ENCODE assay signal across 27 mouse cellular contexts in genomic region chr9:118570865-118571264, GRCm38 (mm10). TPM values are rescaled to one million over a fixed set of nuclear protein-coding genes. Genes with fewer than 3 reads are reported as not detected.
DNase-seq lines count a peak whose midpoint lies in the region; ATAC-seq and TF ChIP-seq lines count a peak whose summit lies in the region.
"Had no signal": no experiment of that assay in that cellular context is flagged by ENCODE, and none has a peak within 500 bp of the region (broad histone marks: within the 10 kb centered on the region; RNA-seq: fewer than 3 reads in every experiment).

No protein-coding gene starts in this region.

- peaks cover 58% of the 10 kb centered on the region for H3K36me3 ChIP-seq in hindbrain, postnatal 0 days (ENCODE audit: insufficient read depth, low read length)
- peaks cover 34% of the 10 kb centered on the region for H3K36me3 ChIP-seq in hindbrain, embryonic 16.5 days (ENCODE audit: control insufficient read depth, insufficient read depth, low read length)
- peaks cover 86% of the 10 kb centered on the region for H3K36me3 ChIP-seq in lung, embryonic 14.5 days (ENCODE audit: insufficient read depth)

- TF ChIP-seq CTCF in hindbrain, postnatal 0 days (IDR thresholded peaks at IDR 0.05; ENCODE audit: low read depth): peak; percentile 27; the same call in 1 of the 2 replicates
- TF ChIP-seq CTCF in lung, embryonic 14.5 days (IDR thresholded peaks at IDR 0.05; ENCODE audit: low read depth): peak; percentile 28; the same call in 1 of the 2 replicates
- TF ChIP-seq CTCF in brain, embryonic 14.5 days (IDR thresholded peaks at IDR 0.05; ENCODE audit: borderline replicate concordance, extremely low read depth, insufficient read depth, insufficient read length): peak; percentile 13; the same call in 1 of the 2 replicates

- H3K4me2 ChIP-seq in hindbrain, postnatal 0 days (ENCODE audit: low read depth, low read length): no peak overlapping the region
- H3K4me2 ChIP-seq in hindbrain, embryonic 16.5 days (ENCODE audit: low read length): no peak overlapping the region
- no peak overlapping the region for H3K4me2 ChIP-seq in lung, embryonic 14.5 days
- H3K4me2 ChIP-seq: embryonic facial prominence, embryonic 13.5 days; forebrain, embryonic 12.5 days; hindbrain, embryonic 13.5 days; midbrain, embryonic 13.5 days; neural tube, embryonic 12.5 days had no signal

- H3K9me3 ChIP-seq in hindbrain, postnatal 0 days (ENCODE audit: low read length): no peaks in the 10 kb centered on the region
- H3K9me3 ChIP-seq in hindbrain, embryonic 16.5 days (ENCODE audit: control insufficient read depth, low read length): no peaks in the 10 kb centered on the region
- no peaks in the 10 kb centered on the region for H3K9me3 ChIP-seq in lung, embryonic 14.5 days (ENCODE audit: low read depth, low read length)
- H3K9me3 ChIP-seq: embryonic facial prominence, embryonic 13.5 days; forebrain, embryonic 12.5 days; hindbrain, embryonic 13.5 days; limb, embryonic 10.5 days; megakaryocyte, embryonic 14.5 days; midbrain, embryonic 13.5 days; neural tube, embryonic 12.5 days had no signal

- DNase-seq in hindbrain, postnatal 0 days (ENCODE audit: low spot score): no peak
- DNase-seq in lung, embryonic 14.5 days: no peak
- DNase-seq in lung, postnatal 25 days (ENCODE audit: low spot score): no peak
- DNase-seq in R1 (ENCODE audit: low read depth, low spot score): peak; percentile 47
- DNase-seq in brain, embryonic 14.5 days (ENCODE audit: low read depth): no peak
- DNase-seq in urinary bladder, postnatal 10 days (ENCODE audit: low spot score): no peak
- DNase-seq: adrenal gland, postnatal 10 days; cerebellum, adult 9-11 months; gastrocnemius, postnatal 36 days; heart, postnatal 36 days; kidney, adult 9 months; kidney, postnatal 4 days; liver; lung, postnatal 36 days; right cerebral cortex, postnatal 25 days; spleen, adult 18-20 months; thymus, postnatal 36 days had no signal

- no peak overlapping the region for H3K27ac ChIP-seq in hindbrain, postnatal 0 days
- no peak overlapping the region for H3K27ac ChIP-seq in hindbrain, embryonic 16.5 days (ENCODE audit: low read depth, low read length)
- no peak overlapping the region for H3K27ac ChIP-seq in lung, embryonic 14.5 days (ENCODE audit: low read depth)
- H3K27ac ChIP-seq: embryonic facial prominence, embryonic 13.5 days; forebrain, embryonic 12.5 days; hindbrain, embryonic 13.5 days; limb, embryonic 10.5 days; midbrain, embryonic 13.5 days; neural tube, embryonic 12.5 days had no signal

- TF ChIP-seq POLR2A in brain, embryonic 14.5 days (IDR thresholded peaks at IDR 0.05; ENCODE audit: borderline replicate concordance, extremely low read depth, insufficient read depth, insufficient read length, poor library complexity, severe bottlenecking): no peak

- H3K4me1 ChIP-seq in hindbrain, postnatal 0 days (ENCODE audit: insufficient read depth, low read length): no peaks in the 10 kb centered on the region
- no peaks in the 10 kb centered on the region for H3K4me1 ChIP-seq in hindbrain, embryonic 16.5 days (ENCODE audit: control insufficient read depth, insufficient read depth, low read depth, low read length)
- H3K4me1 ChIP-seq in lung, embryonic 14.5 days (ENCODE audit: insufficient read depth): no peaks in the 10 kb centered on the region
- H3K4me1 ChIP-seq: forebrain, embryonic 12.5 days; hindbrain, embryonic 13.5 days; midbrain, embryonic 13.5 days; neural tube, embryonic 12.5 days had no signal

- 86% methylated on average over 4 of the region's 4 CpGs for WGBS in hindbrain, postnatal 0 days
- 85% methylated on average over 4 of the region's 4 CpGs for WGBS in hindbrain, embryonic 16.5 days
- WGBS in lung, embryonic 14.5 days: 79% methylated on average over 4 of the region's 4 CpGs

- H3K27me3 ChIP-seq in hindbrain, postnatal 0 days (ENCODE audit: insufficient read depth, low read length): no peaks in the 10 kb centered on the region
- H3K27me3 ChIP-seq in hindbrain, embryonic 16.5 days (replicated peaks; ENCODE audit: control insufficient read depth, insufficient read depth, low read length): no peaks in the 10 kb centered on the region
- H3K27me3 ChIP-seq in lung, embryonic 14.5 days (ENCODE audit: insufficient read depth, low read length): no peaks in the 10 kb centered on the region
- H3K27me3 ChIP-seq: embryonic facial prominence, embryonic 13.5 days; forebrain, embryonic 12.5 days; hindbrain, embryonic 13.5 days; megakaryocyte, embryonic 14.5 days; midbrain, embryonic 13.5 days; neural tube, embryonic 12.5 days had no signal

- no peak overlapping the region for H3K9ac ChIP-seq in hindbrain, postnatal 0 days (replicated peaks; ENCODE audit: low read length)
- H3K9ac ChIP-seq in hindbrain, embryonic 16.5 days (ENCODE audit: low read depth, low read length): no peak overlapping the region
- no peak overlapping the region for H3K9ac ChIP-seq in lung, embryonic 14.5 days
- H3K9ac ChIP-seq: embryonic facial prominence, embryonic 13.5 days; forebrain, embryonic 12.5 days; hindbrain, embryonic 13.5 days; midbrain, embryonic 13.5 days; neural tube, embryonic 12.5 days had no signal

- ATAC-seq in hindbrain, postnatal 0 days: no peak
- ATAC-seq in hindbrain, embryonic 16.5 days: no peak
- no peak for ATAC-seq in lung, embryonic 14.5 days (ENCODE audit: insufficient read depth)
- ATAC-seq: midbrain, embryonic 13.5 days had no signal

- no peak overlapping the region for H3K4me3 ChIP-seq in hindbrain, postnatal 0 days (ENCODE audit: low read length)
- H3K4me3 ChIP-seq in hindbrain, embryonic 16.5 days (ENCODE audit: low read length): no peak overlapping the region
- no peak overlapping the region for H3K4me3 ChIP-seq in lung, embryonic 14.5 days (ENCODE audit: low read depth, low read length)
- H3K4me3 ChIP-seq: embryonic facial prominence, embryonic 13.5 days; erythroblast, embryonic 14.5 days; forebrain, embryonic 12.5 days; hindbrain, embryonic 13.5 days; limb, embryonic 10.5 days; megakaryocyte, embryonic 14.5 days; midbrain, embryonic 13.5 days; neural tube, embryonic 12.5 days had no signal

RNA-seq across cellular contexts. Expression of gene Itga9, which starts 35.6 kb away (rescaled TPM):
- total RNA-seq in hindbrain, postnatal 0 days (2014; rRNA removed): 4.4 and 6.0 TPM in 2 replicates
- 1.5 and 1.7 TPM in 2 replicates for polyA plus RNA-seq in hindbrain, postnatal 0 days (2015; fragmentation: Nextera tagmentation; extraction: Ambion mirVana)
- 0.74 and 0.91 TPM in 2 replicates for polyA plus RNA-seq in hindbrain, embryonic 16.5 days (2015; fragmentation: Nextera tagmentation; extraction: Ambion mirVana)
- polyA plus RNA-seq in lung, embryonic 14.5 days (2014; fragmentation: Nextera tagmentation; extraction: Ambion mirVana): 28.7 and 30.0 TPM in 2 replicates
- polyA plus RNA-seq in brain, embryonic 14.5 days (2012; rRNA removed): 3.0 and 3.1 TPM in 2 replicates
- polyA plus RNA-seq: C2C12 had no signal
